Mouse (Mus musculus): Measurements from ENCODE around the gene Acap3. TPM values are rescaled to one million over a fixed set of nuclear protein-coding genes. Genes with fewer than 3 reads are reported as not detected.

Acap3 gene
- polyA plus RNA-seq, 1 experiment, result 9.0 TPM

GRCm38 (mm10) chr4:155859318-155859717, 32.3 kb upstream of the Acap3 start:
- Histone ChIP-seq H3K4me1 (ENCODE audit: control insufficient read depth, insufficient read depth, low read length) (no peaks in the 10 kb centered on the region), H3K36me3 (ENCODE audit: control insufficient read depth, insufficient read depth, low read length) (no peaks in the 10 kb centered on the region; the same call in none of the 2 replicates), H3K27me3 (ENCODE audit: control insufficient read depth, insufficient read depth, low read length) (no peaks in the 10 kb centered on the region), H3K4me3 (ENCODE audit: control insufficient read depth, low read depth, low read length) (no peak overlapping the region), H3K27ac (ENCODE audit: control insufficient read depth, insufficient read depth, low read depth, low read length) (no peak overlapping the region)
- TF ChIP-seq CTCF (IDR thresholded peaks at IDR 0.05; ENCODE audit: control insufficient read depth, insufficient read depth, insufficient replicate concordance, low read depth, low read length) (no peak), POLR2A (IDR thresholded peaks at IDR 0.05; ENCODE audit: control insufficient read depth, low read depth, low read length) (no peak)

GRCm38 (mm10) chr4:155861787-155862186, 29.8 kb upstream of the Acap3 start:
- TF ChIP-seq CTCF (IDR thresholded peaks at IDR 0.05; ENCODE audit: control insufficient read depth, insufficient read depth, insufficient replicate concordance, low read depth, low read length) (no peak), POLR2A (IDR thresholded peaks at IDR 0.05; ENCODE audit: control insufficient read depth, low read depth, low read length) (no peak)
- H3K36me3 ChIP-seq (ENCODE audit: control insufficient read depth, insufficient read depth, low read length), result no peaks in the 10 kb centered on the region; the same call in none of the 2 replicates
- no peaks in the 10 kb centered on the region for H3K27me3 ChIP-seq (ENCODE audit: control insufficient read depth, insufficient read depth, low read length)
- H3K27ac ChIP-seq (ENCODE audit: control insufficient read depth, insufficient read depth, low read depth, low read length), result no peak overlapping the region
- H3K4me3 ChIP-seq (ENCODE audit: control insufficient read depth, low read depth, low read length), result no peak overlapping the region
- H3K4me1 ChIP-seq (ENCODE audit: control insufficient read depth, insufficient read depth, low read length), result peaks cover 3% of the 10 kb centered on the region; the same call in 1 of the 2 replicates

GRCm38 (mm10) chr4:155863001-155863400, 28.6 kb upstream of the Acap3 start, which contains the start of gene Tas1r3:
Gene Tas1r3 (minus strand): TSS chr4:155863362.
- TF ChIP-seq CTCF (IDR thresholded peaks at IDR 0.05; ENCODE audit: control insufficient read depth, insufficient read depth, insufficient replicate concordance, low read depth, low read length), result no peak
- no peak for TF ChIP-seq POLR2A (IDR thresholded peaks at IDR 0.05; ENCODE audit: control insufficient read depth, low read depth, low read length)
- Histone ChIP-seq H3K27me3 (ENCODE audit: control insufficient read depth, insufficient read depth, low read length) (no peaks in the 10 kb centered on the region), H3K4me3 (ENCODE audit: control insufficient read depth, low read depth, low read length) (no peak within 1 kb of the TSS), H3K27ac (ENCODE audit: control insufficient read depth, insufficient read depth, low read depth, low read length) (no peak within 1 kb of the TSS), H3K4me1 (ENCODE audit: control insufficient read depth, insufficient read depth, low read length) (peaks cover 3% of the 10 kb centered on the region; the same call in 1 of the 2 replicates), H3K36me3 (ENCODE audit: control insufficient read depth, insufficient read depth, low read length) (no peaks in the 10 kb centered on the region; the same call in 1 of the 2 replicates)

GRCm38 (mm10) chr4:155868614-155869298, 22.9 kb upstream of the Acap3 start:
- Histone ChIP-seq H3K4me1 (ENCODE audit: control insufficient read depth, insufficient read depth, low read length) (peaks cover 12% of the 10 kb centered on the region), H3K27ac (ENCODE audit: control insufficient read depth, insufficient read depth, low read depth, low read length) (peak overlapping the region; percentile 86), H3K4me3 (ENCODE audit: control insufficient read depth, low read depth, low read length) (peak overlapping the region; percentile 94), H3K36me3 (ENCODE audit: control insufficient read depth, insufficient read depth, low read length) (no peaks in the 10 kb centered on the region), H3K27me3 (ENCODE audit: control insufficient read depth, insufficient read depth, low read length) (no peaks in the 10 kb centered on the region)
- TF ChIP-seq CTCF (IDR thresholded peaks at IDR 0.05; ENCODE audit: control insufficient read depth, insufficient read depth, insufficient replicate concordance, low read depth, low read length) (no peak), POLR2A (IDR thresholded peaks at IDR 0.05; ENCODE audit: control insufficient read depth, low read depth, low read length) (no peak)

- H3K4me3 ChIP-seq (ENCODE audit: control insufficient read depth, low read depth, low read length), result peak within 1 kb of the TSS; percentile 94
- peaks cover 12% of the 10 kb centered on the region for H3K4me1 ChIP-seq (ENCODE audit: control insufficient read depth, insufficient read depth, low read length)
- peak within 1 kb of the TSS; percentile 86 for H3K27ac ChIP-seq (ENCODE audit: control insufficient read depth, insufficient read depth, low read depth, low read length)
- H3K36me3 ChIP-seq (ENCODE audit: control insufficient read depth, insufficient read depth, low read length), result no peaks in the 10 kb centered on the region
- H3K27me3 ChIP-seq (ENCODE audit: control insufficient read depth, insufficient read depth, low read length), result no peaks in the 10 kb centered on the region
- TF ChIP-seq POLR2A (IDR thresholded peaks at IDR 0.05; ENCODE audit: control insufficient read depth, low read depth, low read length) (peak; percentile 62), CTCF (IDR thresholded peaks at IDR 0.05; ENCODE audit: control insufficient read depth, insufficient read depth, insufficient replicate concordance, low read depth, low read length) (no peak)
Observed at GRCm38 (mm10) chr4:155869317-155870033, 22.1 kb upstream of the Acap3 start, which contains the start of the genes Cptp and Ints11. Gene Cptp (minus strand): TSS chr4:155869440. Gene Ints11 (plus strand): TSS chr4:155869546.

- Histone ChIP-seq H3K36me3 (ENCODE audit: control insufficient read depth, insufficient read depth, low read length) (no peaks in the 10 kb centered on the region; the same call in 1 of the 2 replicates), H3K4me1 (ENCODE audit: control insufficient read depth, insufficient read depth, low read length) (peaks cover 9% of the 10 kb centered on the region), H3K27me3 (ENCODE audit: control insufficient read depth, insufficient read depth, low read length) (no peaks in the 10 kb centered on the region), H3K27ac (ENCODE audit: control insufficient read depth, insufficient read depth, low read depth, low read length) (no peak overlapping the region), H3K4me3 (ENCODE audit: control insufficient read depth, low read depth, low read length) (no peak overlapping the region)
- TF ChIP-seq CTCF (IDR thresholded peaks at IDR 0.05; ENCODE audit: control insufficient read depth, insufficient read depth, insufficient replicate concordance, low read depth, low read length) (no peak), POLR2A (IDR thresholded peaks at IDR 0.05; ENCODE audit: control insufficient read depth, low read depth, low read length) (no peak)
Observed at GRCm38 (mm10) chr4:155871404-155871803, 20.2 kb upstream of the Acap3 start.

GRCm38 (mm10) chr4:155883587-155883986, 8.0 kb upstream of the Acap3 start:
- no peak for TF ChIP-seq POLR2A (IDR thresholded peaks at IDR 0.05; ENCODE audit: control insufficient read depth, low read depth, low read length)
- no peak for TF ChIP-seq CTCF (IDR thresholded peaks at IDR 0.05; ENCODE audit: control insufficient read depth, insufficient read depth, insufficient replicate concordance, low read depth, low read length)
- Histone ChIP-seq H3K27me3 (ENCODE audit: control insufficient read depth, insufficient read depth, low read length) (no peaks in the 10 kb centered on the region), H3K4me3 (ENCODE audit: control insufficient read depth, low read depth, low read length) (no peak overlapping the region), H3K4me1 (ENCODE audit: control insufficient read depth, insufficient read depth, low read length) (no peaks in the 10 kb centered on the region), H3K36me3 (ENCODE audit: control insufficient read depth, insufficient read depth, low read length) (peaks cover 1% of the 10 kb centered on the region; the same call in 1 of the 2 replicates), H3K27ac (ENCODE audit: control insufficient read depth, insufficient read depth, low read depth, low read length) (no peak overlapping the region)
